Comparison of ENCODE assay signal across 25 mouse cellular contexts in genomic region chr5:21683811-21684210, GRCm38 (mm10). TPM values are rescaled to one million over a fixed set of nuclear protein-coding genes. Genes with fewer than 3 reads are reported as not detected.
"Had no signal": no experiment of that assay in that cellular context is flagged by ENCODE, and none has a peak within 500 bp of the region (broad histone marks: within the 10 kb centered on the region; RNA-seq: fewer than 3 reads in every experiment).

No protein-coding gene starts in this region.

- DNase-seq: kidney, adult 9 months; kidney, postnatal 14 days; kidney, postnatal 4 days; layer of hippocampus, adult 9-11 months; layer of hippocampus, postnatal 36 days; liver, postnatal 0 days; lung, embryonic 14.5 days; retina, postnatal 1 day; right cerebral cortex, postnatal 25 days; spleen, adult 18-20 months; thymus, adult 2 months; thymus, postnatal 14 days; thymus, postnatal 4 days had no signal

- ATAC-seq: liver, postnatal 0 days; lung, postnatal 0 days; midbrain, embryonic 13.5 days; midbrain, embryonic 16.5 days had no signal

- H3K9ac ChIP-seq: liver, embryonic 14.5 days; liver, postnatal 0 days; lung, embryonic 14.5 days; midbrain, embryonic 13.5 days; neural tube, embryonic 13.5 days had no signal

- H3K4me1 ChIP-seq: midbrain, embryonic 13.5 days; neural tube, embryonic 13.5 days had no signal

- H3K27ac ChIP-seq: left cerebral cortex, adult 2 months; liver, embryonic 14.5 days; macrophage; midbrain, embryonic 13.5 days; neural tube, embryonic 13.5 days; stomach, postnatal 0 days had no signal

- H3K4me2 ChIP-seq: lung, embryonic 14.5 days; midbrain, embryonic 13.5 days; neural tube, embryonic 13.5 days had no signal

- H3K4me3 ChIP-seq: left cerebral cortex, adult 2 months; midbrain, embryonic 13.5 days; myocyte; neural tube, embryonic 13.5 days had no signal

- H3K27me3 ChIP-seq: midbrain, embryonic 13.5 days; neural tube, embryonic 13.5 days had no signal

RNA-seq across cellular contexts. Expression of gene Fbxl13, which starts 38.4 kb away (rescaled TPM):
- total RNA-seq: monocyte, adult 5-6 weeks; neutrophil, adult 5-6 weeks had no signal
- polyA plus RNA-seq: liver, adult 2 months; macrophage had no signal
